Comparison of ENCODE assay signal across 8 mouse cellular contexts in the genomic region with DNA sequence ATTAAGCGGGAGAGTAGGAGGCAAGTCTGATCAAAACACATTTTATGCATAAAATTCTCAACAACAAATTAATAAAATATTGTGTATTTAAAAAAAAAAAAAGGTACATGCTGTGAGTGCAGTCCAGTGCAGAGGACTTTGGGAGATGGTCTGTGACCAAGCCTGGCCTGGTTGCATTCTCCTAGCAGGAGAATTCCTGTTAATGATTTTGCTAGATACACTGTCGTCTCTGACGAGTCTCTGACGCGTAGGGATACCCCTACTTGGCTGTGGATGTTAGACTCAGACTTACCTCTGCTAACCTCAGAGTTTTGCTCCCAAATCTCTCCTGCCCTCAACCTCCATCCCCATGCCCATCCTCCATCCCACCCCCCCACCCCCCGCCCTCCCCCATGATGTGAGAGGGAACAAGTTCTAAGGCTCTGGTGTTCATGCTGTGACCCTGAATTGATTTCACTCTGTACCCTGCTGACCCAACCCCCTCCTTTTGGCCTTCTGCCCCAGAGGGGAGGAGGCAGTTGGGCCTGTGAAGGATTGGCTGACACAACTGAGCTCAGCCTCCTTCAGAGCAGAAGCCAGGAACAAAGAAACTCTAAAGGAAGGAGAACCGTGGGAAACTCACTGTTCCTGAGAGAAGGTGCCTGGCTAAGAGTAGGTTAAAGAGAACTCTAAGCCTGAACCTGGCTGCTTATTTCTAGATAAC. TPM values are rescaled to one million over a fixed set of nuclear protein-coding genes. Genes with fewer than 3 reads are reported as not detected.
A peak's percentile ranks its signal among the peaks of the same experiment; 100 is the strongest.
DNase-seq lines count a peak whose midpoint lies in the region; ATAC-seq and TF ChIP-seq lines count a peak whose summit lies in the region.

A gene (plus strand): TSS at position 580 of the 703 bp plus-strand sequence.

- H3K9me3 ChIP-seq in forebrain, postnatal 0 days (ENCODE audit: low read length) = no peaks in the 10 kb centered on the region

- peak; percentile 85 for ATAC-seq in forebrain, postnatal 0 days

- H3K4me1 ChIP-seq in forebrain, postnatal 0 days (ENCODE audit: insufficient read depth) = no peaks in the 10 kb centered on the region

- WGBS in forebrain, postnatal 0 days = 20% methylated on average over 7 of the region's 7 CpGs

- no peak for TF ChIP-seq CTCF in forebrain, postnatal 0 days (IDR thresholded peaks at IDR 0.05; ENCODE audit: low read depth)

- H3K9ac ChIP-seq in forebrain, postnatal 0 days = no peak within 1 kb of the TSS

- no peak within 1 kb of the TSS for H3K4me3 ChIP-seq in forebrain, postnatal 0 days (ENCODE audit: low read depth, low read length)

- H3K4me2 ChIP-seq in forebrain, postnatal 0 days (ENCODE audit: low read depth) = peak within 1 kb of the TSS; percentile 4; the same call in 1 of the 2 replicates

- DNase-seq in cerebellum, adult 11-12 months = peak; percentile 15
- no peak for DNase-seq in cerebellum, postnatal 36 days
- DNase-seq in adrenal gland, adult 8-10 months = peak; percentile 55
- peak; percentile 17 for DNase-seq in forebrain, postnatal 0 days
- DNase-seq in layer of hippocampus, adult 9-11 months = peak; percentile 44
- peak; percentile 15 for DNase-seq in lung, postnatal 10 days
- DNase-seq in gastrocnemius, adult 8-10 months (ENCODE audit: low spot score in 2 of 2) = no peak
- no peak for DNase-seq in gastrocnemius, adult 18-20 months (ENCODE audit: low spot score)

- H3K36me3 ChIP-seq in forebrain, postnatal 0 days (ENCODE audit: insufficient read depth) = no peaks in the 10 kb centered on the region

- no peaks in the 10 kb centered on the region for H3K27me3 ChIP-seq in forebrain, postnatal 0 days (ENCODE audit: insufficient read depth, low read length)

- no peak within 1 kb of the TSS for H3K27ac ChIP-seq in forebrain, postnatal 0 days (ENCODE audit: low read depth, low read length)

RNA-seq across cellular contexts. Expression of the gene that starts here (rescaled TPM):
- total RNA-seq in adrenal gland, adult 8-10 months (2022) = 1 to 10 TPM; 3.2 to 7.5 (median 6.4) TPM
- 4.2 and 9.0 TPM in 2 replicates for total RNA-seq in forebrain, postnatal 0 days (2014; rRNA removed)
- polyA plus RNA-seq in forebrain, postnatal 0 days (2015; fragmentation: Nextera tagmentation; extraction: Ambion mirVana) = 1.6 and 2.9 TPM in 2 replicates
- under 1 TPM in 1 of 4 experiments, not detected in 3; 0.13 TPM for total RNA-seq in gastrocnemius, adult 8-10 months (2022)
- not detected for total RNA-seq in gastrocnemius, adult 18-20 months (2021)

Comparison
In these comparisons a context has a peak if more than half of its experiments do, and no peak if none do; other contexts are left out.
1. DNase-seq: peak in cerebellum, adult 11-12 months (single experiment), adrenal gland, adult 8-10 months (single experiment), forebrain, postnatal 0 days (single experiment), layer of hippocampus, adult 9-11 months (single experiment) and lung, postnatal 10 days (single experiment); none in cerebellum, postnatal 36 days (0 of 2), gastrocnemius, adult 8-10 months (0 of 2) and gastrocnemius, adult 18-20 months (single experiment).